Mouse (Mus musculus) G1E-ER4 (cell line): ENCODE results near the gene Dmbx1. TPM values are rescaled to one million over a fixed set of nuclear protein-coding genes. Genes with fewer than 3 reads are reported as not detected.

Experiments
- GATA1 ChIP-seq: IDR thresholded peaks from one replicate; pipeline ENCODE4 v1.8.0; 2012; ENCODE audit warnings: low read length, inconsistent platforms
- polyA plus RNA-seq: library from polyadenylated mRNA; stranded (reverse); fragments of >175 nt; gene quantifications from 2 replicates; pipeline ENCODE4 v1.2.3, GENCODE M21; 2012

The Dmbx1 gene
- polyA plus RNA-seq = not detected in 2 replicates

DNA sequence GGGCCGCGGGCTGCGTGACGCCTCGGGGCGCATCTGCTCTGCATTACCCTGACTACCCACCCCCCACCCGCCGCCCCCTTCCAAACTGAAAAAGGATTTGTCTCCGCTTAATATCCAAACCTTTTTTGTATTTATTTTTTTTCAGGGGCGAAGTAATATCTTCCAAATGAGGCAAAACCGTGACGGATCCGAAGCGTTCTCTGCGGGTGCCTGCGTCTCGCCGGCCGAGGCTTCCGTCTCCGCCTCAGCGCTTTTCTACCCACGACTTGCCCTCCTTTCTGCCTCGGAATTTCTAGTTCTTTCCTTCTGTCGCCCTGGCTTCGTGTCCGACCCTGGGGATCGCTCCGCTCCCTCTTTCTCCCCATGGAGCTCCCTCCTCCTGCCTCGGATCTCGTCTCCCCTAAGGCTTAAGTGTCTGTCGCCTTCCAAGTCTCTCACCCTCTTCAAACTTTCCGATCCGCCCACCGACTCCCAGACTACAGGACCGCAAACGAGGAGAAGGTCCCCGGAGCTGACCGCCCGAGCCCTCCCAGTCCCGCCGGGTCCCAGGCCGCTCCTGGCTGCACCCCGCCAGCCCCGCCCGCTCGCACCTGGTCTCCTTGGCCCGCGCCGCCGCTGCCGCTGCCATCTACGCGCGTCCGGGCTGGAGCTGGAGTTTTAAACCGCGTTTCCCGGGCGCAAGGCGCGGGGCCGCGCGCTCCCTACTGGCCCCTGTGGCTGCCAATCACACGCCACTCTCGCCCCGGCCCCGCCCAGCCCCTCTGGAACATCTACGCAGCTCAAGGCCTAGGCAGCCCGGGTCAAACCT is at the start of gene Dmbx1:
Dmbx1 (minus strand) TSS at position 632 of the 808 bp plus-strand sequence.
- TF ChIP-seq GATA1 = no peak

DNA sequence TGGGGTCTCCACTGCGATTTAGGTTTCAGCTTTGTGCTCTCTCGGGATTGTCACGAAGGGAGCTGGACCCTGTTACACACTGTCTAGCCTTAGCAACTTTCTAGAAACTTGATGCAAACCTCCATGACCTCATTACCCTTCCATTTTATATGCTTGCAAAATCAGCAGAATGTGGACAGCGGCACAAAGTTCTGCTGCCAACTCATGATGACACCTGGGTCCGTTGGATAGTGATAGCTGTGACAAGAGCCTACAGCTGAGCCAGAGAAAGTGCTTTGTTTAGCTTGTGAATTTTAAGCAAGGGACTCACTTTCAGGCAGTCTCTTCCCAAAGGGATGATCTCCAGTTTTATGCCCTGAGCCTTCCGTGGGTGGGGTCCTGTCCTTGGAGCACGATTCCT is 49.7 kb upstream of the Dmbx1 start:
- no peak for TF ChIP-seq GATA1

GRCm38 (mm10) chr4:115987858-115988530 is 48.3 kb upstream of the Dmbx1 start:
- TF ChIP-seq GATA1 = no peak

GRCm38 (mm10) chr4:115987436-115987835 is 47.7 kb upstream of the Dmbx1 start:
- no peak for TF ChIP-seq GATA1

DNA sequence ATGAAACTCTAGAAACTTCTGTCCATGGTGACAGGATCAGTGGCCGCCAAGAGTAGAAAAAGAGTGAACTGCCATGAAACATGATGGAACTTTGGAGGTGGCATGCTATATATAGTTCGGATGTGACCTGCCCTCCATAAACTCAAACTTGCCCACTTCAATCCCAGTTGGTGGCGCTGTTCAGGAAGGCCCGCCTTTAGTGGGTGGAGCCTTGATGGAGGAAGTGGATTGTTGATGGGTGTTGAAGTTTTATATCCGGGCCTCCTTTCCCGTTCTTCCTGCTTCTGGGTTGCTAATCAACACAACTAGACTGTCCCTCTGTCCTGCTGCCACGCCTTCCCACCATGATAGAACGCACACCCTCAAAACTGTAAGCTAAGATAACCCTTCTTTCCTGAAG is 45.2 kb upstream of the Dmbx1 start:
- TF ChIP-seq GATA1 = no peak

DNA sequence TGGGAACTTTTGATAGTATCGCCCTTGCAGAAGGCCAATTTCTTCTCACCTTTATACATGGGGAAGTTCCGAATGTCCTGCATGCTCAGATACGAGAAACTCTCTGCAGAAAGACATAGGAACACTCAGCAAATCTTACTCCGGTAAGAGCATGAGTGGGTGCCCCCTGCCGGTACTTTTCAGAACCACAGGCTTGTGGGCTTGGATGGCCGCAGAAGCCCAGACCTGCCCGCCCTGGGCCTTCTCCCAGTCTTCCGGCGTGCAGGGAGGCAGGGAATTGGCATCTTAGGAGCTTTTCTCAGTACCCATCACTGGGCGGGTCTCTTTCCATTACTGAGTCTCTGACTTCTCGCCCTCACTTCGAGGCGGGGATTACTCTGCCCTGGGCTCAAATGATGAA is 44.4 kb upstream of the Dmbx1 start:
- no peak for TF ChIP-seq GATA1

DNA sequence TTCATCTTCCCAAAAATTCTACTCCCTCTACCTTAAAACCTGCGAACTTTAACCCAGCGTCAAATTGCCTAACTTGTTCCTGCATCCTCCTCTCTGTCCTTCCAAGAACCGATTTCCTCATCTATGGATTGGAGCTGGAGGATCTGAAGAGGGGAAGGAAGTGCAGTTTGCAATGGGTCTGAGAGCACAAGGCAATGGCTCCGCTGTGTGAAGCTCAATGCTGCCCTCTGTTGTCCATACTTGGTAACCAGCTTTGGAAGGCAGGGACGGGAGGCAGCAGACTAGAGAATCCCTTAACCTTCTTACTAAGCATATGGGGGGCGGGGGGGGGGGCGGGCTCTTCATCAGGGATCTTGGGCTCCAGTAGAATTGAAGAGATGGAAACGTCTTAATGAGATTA is 41.0 kb upstream of the Dmbx1 start:
- TF ChIP-seq GATA1 = no peak

- no peak for TF ChIP-seq GATA1
Measured at GRCm38 (mm10) chr4:115979437-115979836, 39.7 kb upstream of the Dmbx1 start.

- TF ChIP-seq GATA1 = no peak
Measured at GRCm38 (mm10) chr4:115978911-115979310, 39.2 kb upstream of the Dmbx1 start.

DNA sequence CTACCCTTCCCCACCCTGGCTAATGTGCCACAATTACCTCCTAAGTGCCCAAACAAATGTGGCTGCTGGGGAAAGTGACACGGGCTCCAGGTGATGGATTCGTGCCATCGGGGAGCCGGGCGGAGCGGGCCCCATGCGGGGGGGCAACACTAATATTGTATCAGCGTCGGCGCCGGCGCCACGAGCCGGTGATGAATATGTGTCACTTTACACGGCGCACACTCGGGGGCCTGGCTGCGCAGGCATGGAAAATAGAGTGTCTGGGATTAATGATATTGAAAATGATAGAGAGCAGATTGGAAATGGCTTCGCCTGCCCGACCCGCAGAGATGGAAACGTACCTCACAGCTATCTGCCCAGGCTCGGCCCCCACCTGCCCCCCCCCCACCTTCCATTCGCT is 32.8 kb upstream of the Dmbx1 start:
- no peak for TF ChIP-seq GATA1

DNA sequence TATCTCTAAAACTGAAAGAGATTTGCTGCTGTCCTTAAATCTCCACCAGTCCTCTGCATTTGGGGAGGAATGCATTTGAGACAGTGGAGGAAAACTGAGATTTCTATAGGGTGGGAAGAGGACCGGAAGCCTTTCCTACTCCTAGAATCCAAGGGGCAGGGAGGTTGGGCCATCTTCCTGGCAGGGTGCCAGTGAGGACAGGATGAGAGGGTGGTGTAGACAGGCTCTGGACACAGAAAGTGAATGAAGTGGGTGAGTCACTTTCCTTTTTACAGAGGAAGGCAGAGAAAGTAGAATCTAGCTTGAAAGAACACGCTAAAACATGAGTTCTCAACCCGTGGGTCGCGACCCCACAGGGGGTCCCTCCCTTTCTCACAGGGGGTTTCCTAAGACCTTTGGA is 24.7 kb upstream of the Dmbx1 start:
- TF ChIP-seq GATA1 = no peak

DNA sequence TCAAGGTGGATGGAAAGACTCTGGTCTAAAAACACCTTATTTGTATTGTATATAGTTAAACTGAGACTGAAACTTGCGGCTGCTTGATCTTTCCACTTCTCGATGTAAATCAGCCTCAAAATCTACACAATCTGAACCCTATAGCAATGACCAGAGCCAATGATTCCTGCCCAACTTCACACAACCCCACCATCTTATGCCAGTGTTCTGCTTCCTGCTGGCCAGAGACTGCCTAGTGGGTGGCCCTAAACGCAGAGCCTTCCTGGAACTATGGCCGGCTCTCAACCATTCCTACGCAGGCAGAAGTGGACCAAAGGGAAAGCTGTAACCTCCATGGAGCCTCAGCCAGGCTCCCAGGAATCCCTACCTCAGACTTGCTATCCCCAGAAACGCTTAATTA is 24.0 kb upstream of the Dmbx1 start:
- no peak for TF ChIP-seq GATA1

DNA sequence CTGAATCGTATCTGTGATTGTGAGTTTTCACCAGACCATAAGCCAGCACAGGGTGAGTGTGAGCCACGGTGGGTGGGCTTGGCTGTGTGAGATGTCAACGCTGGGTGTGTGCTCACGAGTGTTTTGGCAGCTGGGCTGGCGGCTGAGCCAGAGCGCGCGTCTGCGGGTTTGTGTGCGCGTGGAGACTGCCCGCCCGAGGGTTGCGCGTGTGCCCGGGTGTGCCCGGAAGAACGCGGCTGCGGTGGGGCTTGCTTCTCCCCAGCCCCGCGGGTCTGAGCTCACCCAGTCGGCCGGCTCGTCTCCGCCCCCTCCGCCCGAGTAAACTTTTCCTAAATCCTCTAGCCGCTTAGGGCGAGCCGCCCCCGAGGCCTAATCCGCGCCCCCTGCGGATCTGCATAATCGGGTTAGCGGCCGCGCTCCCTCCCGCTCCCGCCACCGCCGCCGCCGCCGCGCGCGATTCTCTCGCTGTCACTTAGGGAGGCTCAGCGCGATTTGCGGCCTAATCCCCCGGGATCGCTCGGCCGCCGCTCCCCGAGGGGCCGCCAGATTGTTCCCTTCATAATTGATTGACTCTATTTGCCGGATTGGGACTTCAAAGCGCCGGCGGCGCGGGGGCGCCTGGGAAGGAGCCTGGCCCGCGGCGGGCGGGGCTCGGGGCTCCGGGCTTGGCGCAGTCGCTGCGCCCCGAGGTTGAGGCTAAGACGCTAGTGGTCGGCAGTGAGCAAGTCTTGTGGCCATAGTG is 23.1 kb upstream of the Dmbx1 start:
- TF ChIP-seq GATA1 = no peak

GRCm38 (mm10) chr4:115961991-115962390 is 22.3 kb upstream of the Dmbx1 start:
- TF ChIP-seq GATA1 = no peak

DNA sequence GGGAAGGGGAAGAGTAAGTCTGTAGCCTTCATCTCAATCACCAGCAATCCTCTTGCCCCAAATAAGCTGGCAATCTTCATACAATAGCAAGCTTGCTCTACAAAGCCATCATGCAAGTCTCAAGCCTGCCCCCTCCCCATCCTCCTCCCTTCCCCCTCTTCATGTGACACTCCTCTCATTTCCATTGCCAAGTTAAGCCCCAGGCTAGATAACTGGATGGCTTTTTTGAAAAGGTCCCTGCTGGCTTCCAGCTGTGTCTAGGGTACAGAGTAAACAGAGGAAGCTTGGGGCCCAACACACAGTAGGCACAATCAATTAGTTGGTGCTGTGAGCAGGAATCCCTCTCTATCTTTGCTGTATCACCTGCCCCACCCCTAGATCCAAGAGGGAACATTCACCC is 19.8 kb upstream of the Dmbx1 start:
- no peak for TF ChIP-seq GATA1

- TF ChIP-seq GATA1 = no peak
Measured at GRCm38 (mm10) chr4:115955494-115955775, 15.7 kb upstream of the Dmbx1 start.

- TF ChIP-seq GATA1 = no peak
Measured at GRCm38 (mm10) chr4:115954656-115955493, 15.1 kb upstream of the Dmbx1 start.
